Mouse (Mus musculus) liver, embryonic 14.5 days (tissue): ENCODE measurements around the gene Ppp1r14c. TPM values are rescaled to one million over a fixed set of nuclear protein-coding genes. Genes with fewer than 3 reads are reported as not detected.

Experiments used
- ATAC-seq: fragments of 200-750 bp; cut with Nextera tagmentation; 2 replicates; pipeline ENCODE4 v1.8.0; 2017; ENCODE audit warnings: moderate number of reproducible peaks, mild to moderate bottlenecking, moderate library complexity; ENCODE audit not compliant: insufficient read depth
- DNase-seq, 3 experiments: peaks; one replicate each; pipeline ENCODE4 v3.0.0-alpha.2; 2012 to 2013; ENCODE audit warnings: low read depth in 3 of 3, low spot score in 3 of 3
- H3K27ac ChIP-seq: fragments of 300-500 bp; sonication (generic); 2 replicates; pipeline ENCODE4 v1.5.1; 2014; ENCODE audit warnings: moderate library complexity, mild to moderate bottlenecking, control low read depth, inconsistent platforms
- H3K27me3 ChIP-seq: fragments of 300-500 bp; sonication (generic); 2 replicates; pipeline ENCODE4 v1.6.1; 2014; ENCODE audit warnings: mild to moderate bottlenecking, low read length, moderate library complexity; ENCODE audit not compliant: control insufficient read depth, insufficient read depth
- H3K36me3 ChIP-seq: fragments of 300-500 bp; sonication (generic); replicated peaks from 2 replicates; pipeline ENCODE4 v1.6.1; 2014; ENCODE audit warnings: low read depth; ENCODE audit not compliant: control insufficient read depth, insufficient read depth
- H3K4me1 ChIP-seq, 2 experiments: fragments of 200-500 bp in 1 of 2; fragments of 300-500 bp in 1 of 2; sonication (generic) in 1 of 2; replicated peaks; 2 replicates each; pipeline ENCODE4 v1.6.1; 2012 to 2014; ENCODE audit warnings: antibody characterized with exemption in 1 of 2, inconsistent platforms in 1 of 2, low read length in 1 of 2; ENCODE audit not compliant: control insufficient read depth in 2 of 2, insufficient read depth in 2 of 2
- H3K4me2 ChIP-seq: fragments of 300-500 bp; sonication (generic); 2 replicates; pipeline ENCODE4 v1.6.1; 2014; ENCODE audit warnings: low read depth, mild to moderate bottlenecking, control low read depth, moderate library complexity
- H3K4me3 ChIP-seq, 2 experiments: fragments of 200-500 bp in 1 of 2; fragments of 300-500 bp in 1 of 2; sonication (generic) in 1 of 2; 2 replicates each; pipeline ENCODE4 v1.5.1; 2012 to 2014; ENCODE audit warnings: low read depth in 2 of 2, low read length in 2 of 2, mild to moderate bottlenecking in 2 of 2, control low read depth in 1 of 2, inconsistent platforms in 1 of 2, moderate library complexity in 1 of 2; ENCODE audit not compliant: insufficient read depth in 1 of 2
- H3K9ac ChIP-seq: fragments of 300-500 bp; sonication (generic); replicated peaks from 2 replicates; pipeline ENCODE4 v1.6.1; 2014; ENCODE audit warnings: mild to moderate bottlenecking, control low read depth, moderate library complexity
- H3K9me3 ChIP-seq: fragments of 300-500 bp; sonication (generic); 2 replicates; pipeline ENCODE4 v1.6.1; 2016; ENCODE audit warnings: low read length, mixed read lengths; ENCODE audit not compliant: control insufficient read depth
- CTCF ChIP-seq: IDR thresholded peaks from 2 replicates; pipeline ENCODE4 v1.5.1; 2016; ENCODE audit warnings: antibody characterized with exemption, low read depth, control low read depth
- EP300 ChIP-seq: IDR thresholded peaks from 2 replicates; pipeline ENCODE4 v1.6.1; 2016; ENCODE audit warnings: antibody characterized with exemption, low read depth
- WGBS: fragments of 180-500 bp; shearing (Covaris S2); extraction: QIAGEN DNeasy Blood & Tissue Kit; methylation state at CpG from one replicate; pipeline ENCODE4 v1.1.7; 2014; ENCODE audit not compliant: insufficient replicate concordance; 5-methylcytosine and 5-hydroxymethylcytosine counted together
- polyA plus RNA-seq, 2 experiments: library from polyadenylated mRNA; depleted of rRNA in 1 of 2; stranded (reverse) in 1 of 2; unstranded in 1 of 2; fragments of >200 nt; fragmentation: Nextera tagmentation in 1 of 2; extraction: Ambion mirVana in 1 of 2; gene quantifications; 2 replicates each; pipeline versions ENCODE4 v1.2.1 to v1.2.3; 2012 to 2014

Ppp1r14c gene
- polyA plus RNA-seq, 2 experiments = 0.08 TPM; not detected in 1

- WGBS = 1% methylated on average over 26 of the region's 26 CpGs
- no peaks in the 10 kb centered on the region for H3K36me3 ChIP-seq
- DNase-seq (no peak), ATAC-seq (no peak)
- no peak overlapping the region for H3K27ac ChIP-seq
- peaks cover 17% of the 10 kb centered on the region for H3K27me3 ChIP-seq
- no peak overlapping the region for H3K9ac ChIP-seq
- no peaks in the 10 kb centered on the region for H3K4me1 ChIP-seq
- no peaks in the 10 kb centered on the region for H3K9me3 ChIP-seq
- peak overlapping the region; percentile 58 for H3K4me2 ChIP-seq
- no peak for TF ChIP-seq EP300
- no peak for TF ChIP-seq CTCF
- peak overlapping the region; percentile 0 to 44; a peak in 2 of 4 replicates for H3K4me3 ChIP-seq
Measured at GRCm38 (mm10) chr10:3366870-3367431, 1.1 kb downstream of the Ppp1r14c start.

GRCm38 (mm10) chr10:3367440-3367839 lies 1.6 kb downstream of the Ppp1r14c start:
- no peak for ATAC-seq
- TF ChIP-seq EP300 = no peak
- no peak for TF ChIP-seq CTCF
- peaks cover 17% of the 10 kb centered on the region for H3K27me3 ChIP-seq
- DNase-seq = no peak
- H3K4me1 ChIP-seq = no peaks in the 10 kb centered on the region
- no peak overlapping the region for H3K4me2 ChIP-seq
- 26% methylated on average over 11 of the region's 11 CpGs for WGBS
- no peaks in the 10 kb centered on the region for H3K36me3 ChIP-seq
- H3K9ac ChIP-seq = no peak overlapping the region
- no peak overlapping the region for H3K4me3 ChIP-seq
- no peaks in the 10 kb centered on the region for H3K9me3 ChIP-seq
- no peak overlapping the region for H3K27ac ChIP-seq

- no peak overlapping the region for H3K27ac ChIP-seq
- 40% methylated on average over 3 of the region's 3 CpGs for WGBS
- ATAC-seq (no peak), DNase-seq (no peak)
- H3K9ac ChIP-seq = no peak overlapping the region
- H3K36me3 ChIP-seq = no peaks in the 10 kb centered on the region
- no peak overlapping the region for H3K4me3 ChIP-seq
- no peak overlapping the region for H3K4me2 ChIP-seq
- TF ChIP-seq CTCF = no peak
- no peak for TF ChIP-seq EP300
- H3K9me3 ChIP-seq = no peaks in the 10 kb centered on the region
- H3K27me3 ChIP-seq = no peaks in the 10 kb centered on the region
- no peaks in the 10 kb centered on the region for H3K4me1 ChIP-seq
Measured at GRCm38 (mm10) chr10:3383176-3383575, 17.3 kb downstream of the Ppp1r14c start.

GRCm38 (mm10) chr10:3392251-3392650 lies 26.4 kb downstream of the Ppp1r14c start:
- Histone ChIP-seq H3K36me3 (no peaks in the 10 kb centered on the region), H3K9ac (no peak overlapping the region), H3K4me2 (no peak overlapping the region), H3K4me1 (no peaks in the 10 kb centered on the region), H3K4me3 (no peak overlapping the region), H3K27me3 (no peaks in the 10 kb centered on the region), H3K27ac (no peak overlapping the region), H3K9me3 (no peaks in the 10 kb centered on the region)
- 65% methylated on average over 4 of the region's 4 CpGs for WGBS
- TF ChIP-seq EP300 = no peak
- no peak for TF ChIP-seq CTCF
- ATAC-seq (no peak), DNase-seq (no peak)

GRCm38 (mm10) chr10:3393548-3393947 lies 27.7 kb downstream of the Ppp1r14c start:
- DNase-seq (no peak), ATAC-seq (no peak)
- TF ChIP-seq EP300 (no peak), CTCF (no peak)
- no peaks in the 10 kb centered on the region for H3K9me3 ChIP-seq
- H3K36me3 ChIP-seq = no peaks in the 10 kb centered on the region
- H3K9ac ChIP-seq = no peak overlapping the region
- 63% methylated on average over 4 of the region's 4 CpGs for WGBS
- H3K27me3 ChIP-seq = no peaks in the 10 kb centered on the region
- no peaks in the 10 kb centered on the region for H3K4me1 ChIP-seq
- no peak overlapping the region for H3K4me2 ChIP-seq
- H3K4me3 ChIP-seq = no peak overlapping the region
- H3K27ac ChIP-seq = no peak overlapping the region

- Histone ChIP-seq H3K27me3 (no peaks in the 10 kb centered on the region), H3K4me3 (no peak overlapping the region), H3K9me3 (no peaks in the 10 kb centered on the region), H3K4me2 (no peak overlapping the region), H3K4me1 (no peaks in the 10 kb centered on the region), H3K27ac (no peak overlapping the region), H3K36me3 (no peaks in the 10 kb centered on the region), H3K9ac (no peak overlapping the region)
- no peak for TF ChIP-seq EP300
- TF ChIP-seq CTCF = no peak
- ATAC-seq (no peak), DNase-seq (no peak)
- WGBS = 42% methylated on average over 5 of the region's 5 CpGs
Measured at GRCm38 (mm10) chr10:3394193-3394592, 28.3 kb downstream of the Ppp1r14c start.
